Mouse (Mus musculus) lung, embryonic 14.5 days (tissue): Measurements from ENCODE around the gene Nucb1. TPM values are rescaled to one million over a fixed set of nuclear protein-coding genes. Genes with fewer than 3 reads are reported as not detected.

Experiments
- ATAC-seq: fragments of 200-750 bp; cut with Nextera tagmentation; 2 replicates; pipeline ENCODE4 v1.8.0; 2017; ENCODE audit warnings: mild to moderate bottlenecking, moderate TSS enrichment, moderate library complexity; ENCODE audit not compliant: insufficient read depth
- DNase-seq: peaks from one replicate; pipeline ENCODE4 v3.0.0-alpha.2; 2015
- H3K27ac ChIP-seq: fragments of 300-500 bp; sonication (generic); 2 replicates; pipeline ENCODE4 v1.5.1; 2014; ENCODE audit warnings: low read depth, mild to moderate bottlenecking, moderate library complexity
- H3K27me3 ChIP-seq: fragments of 300-500 bp; sonication (generic); 2 replicates; pipeline ENCODE4 v1.6.1; 2014; ENCODE audit warnings: low read length, control low read depth; ENCODE audit not compliant: insufficient read depth
- H3K36me3 ChIP-seq: fragments of 300-500 bp; sonication (generic); 2 replicates; pipeline ENCODE4 v1.6.1; 2014; ENCODE audit warnings: control low read depth; ENCODE audit not compliant: insufficient read depth
- H3K4me1 ChIP-seq: fragments of 300-500 bp; sonication (generic); 2 replicates; pipeline ENCODE4 v1.6.1; 2014; ENCODE audit warnings: antibody characterized with exemption, control low read depth; ENCODE audit not compliant: insufficient read depth
- H3K4me2 ChIP-seq: fragments of 300-500 bp; sonication (generic); 2 replicates; pipeline ENCODE4 v1.6.1; 2014; ENCODE audit warnings: mild to moderate bottlenecking
- H3K4me3 ChIP-seq: fragments of 300-500 bp; sonication (generic); 2 replicates; pipeline ENCODE4 v1.5.1; 2014; ENCODE audit warnings: low read depth, low read length
- H3K9ac ChIP-seq: fragments of 300-500 bp; sonication (generic); 2 replicates; pipeline ENCODE4 v1.6.1; 2014
- H3K9me3 ChIP-seq: fragments of 300-500 bp; sonication (generic); 2 replicates; pipeline ENCODE4 v1.6.1; 2016; ENCODE audit warnings: low read depth, low read length, control low read depth
- CTCF ChIP-seq: IDR thresholded peaks from 2 replicates; pipeline ENCODE4 v1.5.1; 2016; ENCODE audit warnings: antibody characterized with exemption, low read depth
- WGBS: fragments of 180-500 bp; shearing (Covaris S2); extraction: QIAGEN DNeasy Blood & Tissue Kit; methylation state at CpG from one replicate; pipeline ENCODE4 v1.1.7; 2014; 5-methylcytosine and 5-hydroxymethylcytosine counted together
- polyA plus RNA-seq: library from polyadenylated mRNA; unstranded; fragments of >200 nt; fragmentation: Nextera tagmentation; extraction: Ambion mirVana; gene quantifications from 2 replicates; pipeline ENCODE4 v1.2.1, GENCODE M21; 2014

Nucb1 gene
- polyA plus RNA-seq = 194 and 201 TPM in 2 replicates

GRCm38 (mm10) chr7:45509912-45510787, at the start of gene Nucb1:
TSS of gene Nucb1 (minus strand) at chr7:45510406.
- peak within 1 kb of the TSS; percentile 60 for H3K9ac ChIP-seq
- peaks cover 1% of the 10 kb centered on the region; the same call in 1 of the 2 replicates for H3K4me1 ChIP-seq
- H3K9me3 ChIP-seq = no peaks in the 10 kb centered on the region
- TF ChIP-seq CTCF = 0 out of 2 replicates have a peak, but pooled peaks have one; percentile 1
- WGBS = under 1% methylated on average over 44 of the region's 44 CpGs
- peak; percentile 98 for DNase-seq
- H3K36me3 ChIP-seq = peaks cover 23% of the 10 kb centered on the region
- H3K27ac ChIP-seq = peak within 1 kb of the TSS; percentile 92
- ATAC-seq = peak; percentile 88
- no peaks in the 10 kb centered on the region for H3K27me3 ChIP-seq
- H3K4me2 ChIP-seq = peak within 1 kb of the TSS; percentile 97
- H3K4me3 ChIP-seq = peak within 1 kb of the TSS; percentile 53

GRCm38 (mm10) chr7:45558907-45559306, 48.7 kb upstream of the Nucb1 start:
- Histone ChIP-seq H3K4me1 (peaks cover 11% of the 10 kb centered on the region; the same call in 1 of the 2 replicates), H3K27ac (no peak overlapping the region), H3K9me3 (no peaks in the 10 kb centered on the region), H3K4me2 (no peak overlapping the region), H3K9ac (no peak overlapping the region), H3K27me3 (no peaks in the 10 kb centered on the region), H3K36me3 (no peaks in the 10 kb centered on the region), H3K4me3 (no peak overlapping the region)
- no peak for DNase-seq
- ATAC-seq = no peak
- TF ChIP-seq CTCF = no peak
- 32% methylated on average over 6 of the region's 6 CpGs for WGBS

- Histone ChIP-seq H3K27ac (no peak overlapping the region), H3K4me3 (no peak overlapping the region), H3K36me3 (no peaks in the 10 kb centered on the region), H3K27me3 (no peaks in the 10 kb centered on the region), H3K9me3 (no peaks in the 10 kb centered on the region), H3K4me2 (no peak overlapping the region), H3K9ac (no peak overlapping the region), H3K4me1 (peaks cover 5% of the 10 kb centered on the region; the same call in 1 of the 2 replicates)
- TF ChIP-seq CTCF = peak; percentile 89
- 22% methylated on average over 8 of the region's 8 CpGs for WGBS
- DNase-seq = peak; percentile 86
- no peak for ATAC-seq
These were observed 45.6 kb upstream of the Nucb1 start for GRCm38 (mm10) chr7:45555787-45556186.

GRCm38 (mm10) chr7:45554744-45555143, 44.5 kb upstream of the Nucb1 start, which contains the start of gene Hsd17b14:
TSS of gene Hsd17b14 (plus strand) at chr7:45554893.
- Histone ChIP-seq H3K9ac (no peak within 1 kb of the TSS), H3K4me3 (no peak within 1 kb of the TSS)

GRCm38 (mm10) chr7:45553990-45554389, 43.8 kb upstream of the Nucb1 start:
- 87% methylated on average over 2 of the region's 2 CpGs for WGBS
- Histone ChIP-seq H3K4me2 (no peak overlapping the region), H3K27ac (no peak overlapping the region), H3K4me1 (peaks cover 5% of the 10 kb centered on the region; the same call in 1 of the 2 replicates), H3K9ac (no peak overlapping the region), H3K9me3 (no peaks in the 10 kb centered on the region), H3K4me3 (no peak overlapping the region), H3K27me3 (no peaks in the 10 kb centered on the region), H3K36me3 (no peaks in the 10 kb centered on the region)
- no peak for TF ChIP-seq CTCF
- DNase-seq (no peak), ATAC-seq (no peak)

More at GRCm38 (mm10) chr7:45554744-45555143, 44.5 kb upstream of the Nucb1 start, which contains the start of gene Hsd17b14:
- H3K36me3 ChIP-seq = no peaks in the 10 kb centered on the region
- ATAC-seq (no peak), DNase-seq (no peak)
- peaks cover 5% of the 10 kb centered on the region; the same call in 1 of the 2 replicates for H3K4me1 ChIP-seq
- TF ChIP-seq CTCF = no peak
- H3K27ac ChIP-seq = no peak within 1 kb of the TSS
- H3K27me3 ChIP-seq = no peaks in the 10 kb centered on the region
- 15% methylated on average over 8 of the region's 8 CpGs for WGBS
- H3K4me2 ChIP-seq = no peak within 1 kb of the TSS
- H3K9me3 ChIP-seq = no peaks in the 10 kb centered on the region

GRCm38 (mm10) chr7:45553519-45553918, 43.3 kb upstream of the Nucb1 start:
- Histone ChIP-seq H3K4me1 (peaks cover 1% of the 10 kb centered on the region; the same call in 1 of the 2 replicates), H3K27me3 (no peaks in the 10 kb centered on the region), H3K9ac (no peak overlapping the region), H3K27ac (no peak overlapping the region), H3K4me2 (no peak overlapping the region), H3K36me3 (no peaks in the 10 kb centered on the region), H3K9me3 (no peaks in the 10 kb centered on the region), H3K4me3 (no peak overlapping the region)
- DNase-seq = no peak
- no peak for TF ChIP-seq CTCF
- ATAC-seq = no peak
- 49% methylated on average over 8 of the region's 8 CpGs for WGBS

GRCm38 (mm10) chr7:45551512-45551883, 41.3 kb upstream of the Nucb1 start:
- Histone ChIP-seq H3K27me3 (no peaks in the 10 kb centered on the region), H3K4me2 (no peak overlapping the region), H3K4me1 (no peaks in the 10 kb centered on the region), H3K4me3 (no peak overlapping the region), H3K9me3 (no peaks in the 10 kb centered on the region), H3K27ac (no peak overlapping the region), H3K9ac (no peak overlapping the region), H3K36me3 (no peaks in the 10 kb centered on the region)
- no peak for TF ChIP-seq CTCF
- WGBS = 75% methylated on average over 8 of the region's 8 CpGs
- DNase-seq (no peak), ATAC-seq (no peak)
